Mouse (Mus musculus) forelimb bud, embryonic 11.5 days (tissue): Measurements from ENCODE around the gene Slc39a11.
"Not testable (repeated sequence)": the region's sequence is repeated elsewhere in the genome, so short reads cannot be mapped to it uniquely, and the experiment has no call there.

Experiments used
- DNase-seq: peaks from one replicate; pipeline ENCODE4 v3.0.0-alpha.2; 2012; ENCODE audit warnings: low read depth, low spot score

Slc39a11 gene

GRCm38 (mm10) chr11:113600526-113601245 lies 49.2 kb downstream of the Slc39a11 start:
- no peak for DNase-seq

GRCm38 (mm10) chr11:113597632-113598031 lies 52.2 kb downstream of the Slc39a11 start:
- DNase-seq = no peak

GRCm38 (mm10) chr11:113595144-113595543 lies 54.7 kb downstream of the Slc39a11 start:
- no peak for DNase-seq

GRCm38 (mm10) chr11:113588936-113589335 lies 60.9 kb downstream of the Slc39a11 start:
- no peak for DNase-seq

GRCm38 (mm10) chr11:113586423-113586822 lies 63.5 kb downstream of the Slc39a11 start:
- DNase-seq = peak; percentile 57

- no peak for DNase-seq
Observed at GRCm38 (mm10) chr11:113583879-113584661, 65.8 kb downstream of the Slc39a11 start.

GRCm38 (mm10) chr11:113577221-113577620 lies 72.7 kb downstream of the Slc39a11 start:
- DNase-seq = no peak

- no peak for DNase-seq
Observed at GRCm38 (mm10) chr11:113572641-113573040, 77.2 kb downstream of the Slc39a11 start.

GRCm38 (mm10) chr11:113571616-113572015 lies 78.3 kb downstream of the Slc39a11 start:
- DNase-seq = no peak

- no peak for DNase-seq
Observed at GRCm38 (mm10) chr11:113568999-113569398, 80.9 kb downstream of the Slc39a11 start.

GRCm38 (mm10) chr11:113567926-113568325 lies 82.0 kb downstream of the Slc39a11 start:
- not testable (repeated sequence) for DNase-seq

- peak; percentile 88 for DNase-seq
Observed at GRCm38 (mm10) chr11:113565006-113565995, 84.6 kb downstream of the Slc39a11 start.

- no peak for DNase-seq
Observed at GRCm38 (mm10) chr11:113562326-113562725, 87.6 kb downstream of the Slc39a11 start.

- no peak for DNase-seq
Observed at GRCm38 (mm10) chr11:113560150-113560549, 89.7 kb downstream of the Slc39a11 start.

- no peak for DNase-seq
Observed at GRCm38 (mm10) chr11:113558505-113558904, 91.4 kb downstream of the Slc39a11 start.

- no peak for DNase-seq
Observed at GRCm38 (mm10) chr11:113556142-113556541, 93.7 kb downstream of the Slc39a11 start.

- DNase-seq = no peak
Observed at GRCm38 (mm10) chr11:113554701-113555360, 95.0 kb downstream of the Slc39a11 start.

- DNase-seq = no peak
Observed at GRCm38 (mm10) chr11:113554194-113554593, 95.7 kb downstream of the Slc39a11 start.

GRCm38 (mm10) chr11:113553605-113554004 lies 96.3 kb downstream of the Slc39a11 start:
- no peak for DNase-seq

GRCm38 (mm10) chr11:113552539-113552938 lies 97.3 kb downstream of the Slc39a11 start:
- DNase-seq = no peak
